Mouse (Mus musculus) kidney, adult 2 months (tissue): ENCODE data around the gene Eps15l1.

ENCODE experiments used
- CTCF ChIP-seq: fragments of 200-500 bp; conservative IDR thresholded peaks from 2 replicates; pipeline ENCODE4 v1.5.1; 2011; ENCODE audit warnings: low read depth, mild to moderate bottlenecking, control low read depth, low read length, moderate library complexity, mixed read lengths; ENCODE audit not compliant: insufficient read depth, insufficient read length
- POLR2A ChIP-seq: fragments of 200-500 bp; IDR thresholded peaks from one replicate; pipeline ENCODE4 v1.6.1; 2011; ENCODE audit warnings: low read depth, low read length, control low read depth

DNA sequence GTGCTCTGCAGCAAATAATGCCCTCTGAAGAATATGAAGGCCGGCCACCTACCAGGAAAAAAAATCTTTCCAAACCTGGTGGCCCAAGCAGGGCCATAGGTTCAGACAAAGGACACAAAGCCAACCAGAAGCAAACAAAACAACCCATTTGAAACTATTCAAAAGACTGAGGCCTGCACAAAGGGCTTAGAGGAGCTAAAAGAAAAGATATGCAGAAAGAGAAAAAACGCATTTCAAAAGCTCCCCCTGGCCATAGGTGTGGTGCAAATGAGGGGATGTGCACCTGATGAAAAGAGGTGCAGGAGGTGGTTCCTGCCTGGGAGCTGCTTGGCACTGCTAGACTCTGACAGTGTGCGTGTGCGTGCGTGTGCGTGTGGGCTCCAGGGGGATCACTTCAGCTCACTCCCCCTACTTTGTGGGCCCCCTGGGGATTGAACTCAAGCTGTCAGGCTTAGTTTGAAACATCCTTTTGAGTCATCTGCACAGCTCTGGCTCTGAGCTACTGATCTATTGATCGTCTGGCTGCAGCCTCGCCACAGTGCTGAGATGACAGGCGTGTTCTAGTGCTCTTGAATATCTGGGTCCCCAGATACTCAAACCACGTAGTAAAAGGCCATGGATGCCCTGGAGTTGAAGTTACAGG is 105.1 kb downstream of the Eps15l1 start:
- TF ChIP-seq CTCF = no peak
- no peak for TF ChIP-seq POLR2A
